Mouse (Mus musculus): Measurements from ENCODE around the gene Spint2.
A peak's percentile ranks its signal among the peaks of the same experiment; 100 is the strongest.

DNA sequence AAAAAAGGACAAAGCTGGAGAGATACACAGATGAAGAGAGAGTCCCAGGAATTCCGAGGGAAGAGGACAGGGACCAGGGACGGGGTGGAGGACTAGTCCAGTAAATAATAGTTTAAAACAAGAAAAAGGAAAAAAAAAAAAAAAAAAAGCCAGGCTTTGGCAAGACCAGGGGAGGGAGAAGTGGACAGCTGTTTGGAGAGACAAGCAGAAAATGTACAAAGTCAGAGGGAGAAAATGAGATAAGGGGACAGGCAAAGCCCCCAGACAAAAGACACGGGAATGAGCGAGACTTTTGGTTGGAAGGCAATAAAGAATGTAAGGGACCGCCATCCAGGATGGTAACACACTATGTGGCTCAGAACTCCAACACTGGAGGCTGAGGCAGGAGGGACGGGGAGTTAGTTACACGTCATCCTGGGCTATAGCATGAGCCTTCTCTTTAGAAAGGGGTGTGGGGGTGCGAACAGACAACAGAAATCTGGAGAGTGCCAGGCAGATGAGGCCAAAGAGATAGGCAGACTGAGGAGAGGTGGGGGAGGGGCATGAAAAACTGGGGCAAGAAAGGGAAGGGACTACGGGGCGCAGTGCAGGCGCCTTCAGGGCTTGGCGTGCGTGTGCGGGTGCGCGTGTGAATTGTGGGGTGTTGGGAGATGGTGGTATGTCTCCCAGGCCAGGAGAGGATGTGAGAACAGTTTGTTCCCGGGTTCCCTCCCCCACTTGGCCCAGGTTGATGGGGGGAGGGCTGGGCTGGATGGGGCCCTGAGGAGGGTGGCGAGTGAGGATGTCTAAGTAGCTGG lies 36.6 kb upstream of the Spint2 start:
- no peak for TF ChIP-seq MYOD1 (IDR thresholded peaks at IDR 0.05; ENCODE audit: control insufficient read depth in 1 of 3, insufficient read length in 2 of 3, low read depth in 2 of 3)
- no peak for TF ChIP-seq POLR2A (IDR thresholded peaks at IDR 0.05; ENCODE audit: insufficient read length, low read depth)
- TF ChIP-seq MYOG (IDR thresholded peaks at IDR 0.05; ENCODE audit: control insufficient read depth in 1 of 3, insufficient read depth in 1 of 3, insufficient read length in 2 of 3, low read depth in 2 of 3): no peak
- TF ChIP-seq REST (IDR thresholded peaks at IDR 0.05; ENCODE audit: insufficient read depth, insufficient read length): no peak
- TF ChIP-seq USF1 (IDR thresholded peaks at IDR 0.05; ENCODE audit: low read depth): no peak
- no peak for TF ChIP-seq MAX (IDR thresholded peaks at IDR 0.05; ENCODE audit: low read depth)
- TF ChIP-seq POLR2AphosphoS2 (IDR thresholded peaks at IDR 0.05; ENCODE audit: insufficient read length, low read depth): peak; percentile 51
- TF ChIP-seq CEBPB (IDR thresholded peaks at IDR 0.05; ENCODE audit: insufficient read depth, poor library complexity, severe bottlenecking): no peak
- no peak for TF ChIP-seq SRF (IDR thresholded peaks at IDR 0.05; ENCODE audit: control insufficient read depth, insufficient read length, low read depth)
- TF ChIP-seq TCF12 (IDR thresholded peaks at IDR 0.05; ENCODE audit: insufficient read depth, poor library complexity, severe bottlenecking): no peak
